In the genomic region with DNA sequence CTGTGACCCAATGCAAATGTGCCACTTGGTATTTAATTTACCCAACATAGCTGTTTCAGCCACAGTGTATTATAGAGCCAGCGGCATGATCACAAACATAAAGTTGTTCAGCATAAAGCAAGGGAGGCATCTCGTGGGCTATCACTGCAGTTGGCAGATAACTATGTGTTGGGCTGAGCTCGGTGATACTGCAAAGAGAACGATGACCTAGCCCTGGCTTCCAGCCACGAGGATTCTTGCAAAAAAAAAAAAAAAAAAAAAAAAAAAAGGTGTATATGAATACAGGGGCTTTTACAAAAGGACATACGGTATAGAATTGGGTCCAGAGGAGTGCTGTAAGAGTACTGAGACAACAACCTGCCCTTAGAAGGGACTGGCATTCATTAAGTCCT, we compare ENCODE assay signal across 10 mouse cellular contexts. TPM values are rescaled to one million over a fixed set of nuclear protein-coding genes. Genes with fewer than 3 reads are reported as not detected.
A peak's percentile ranks its signal among the peaks of the same experiment; 100 is the strongest.
DNase-seq lines count a peak whose midpoint lies in the region; ATAC-seq and TF ChIP-seq lines count a peak whose summit lies in the region.
"Had no signal": no experiment of that assay in that cellular context is flagged by ENCODE, and none has a peak within 500 bp of the region (broad histone marks: within the 10 kb centered on the region; RNA-seq: fewer than 3 reads in every experiment).

No protein-coding gene starts in this region.

- no peak overlapping the region for H3K4me3 ChIP-seq in heart, embryonic 14.5 days (ENCODE audit: control insufficient read depth in 1 of 2, insufficient read depth in 1 of 2, low read depth in 1 of 2, low read length in 2 of 2)
- no peak overlapping the region for H3K4me3 ChIP-seq in lung, embryonic 14.5 days (ENCODE audit: low read depth, low read length)
- no peak overlapping the region for H3K4me3 ChIP-seq in forebrain, embryonic 14.5 days (ENCODE audit: low read depth, low read length)
- no peak overlapping the region for H3K4me3 ChIP-seq in midbrain, embryonic 14.5 days (replicated peaks; ENCODE audit: low read depth, low read length)

- ATAC-seq in heart, embryonic 14.5 days (ENCODE audit: insufficient number of reproducible peaks, insufficient read depth, low FRiP score, low read depth) = no peak
- no peak for ATAC-seq in lung, embryonic 14.5 days (ENCODE audit: insufficient read depth)
- no peak for ATAC-seq in forebrain, embryonic 14.5 days
- ATAC-seq in midbrain, embryonic 14.5 days (ENCODE audit: low FRiP score, low TSS enrichment) = no peak

- no peak for DNase-seq in heart, adult 11 months
- no peak for DNase-seq in lung, embryonic 14.5 days
- no peak for DNase-seq in lung, postnatal 4 days
- DNase-seq in forebrain, embryonic 14.5 days (ENCODE audit: low spot score) = no peak
- no peak for DNase-seq in midbrain, embryonic 14.5 days
- no peak for DNase-seq in adrenal gland, adult 18-20 months (ENCODE audit: low spot score in 2 of 2)
- no peak for DNase-seq in right cerebral cortex, adult 18-20 months
- DNase-seq: thymus, postnatal 4 days had no signal

- no peaks in the 10 kb centered on the region for H3K9me3 ChIP-seq in heart, embryonic 14.5 days (ENCODE audit: control insufficient read depth, low read length)
- H3K9me3 ChIP-seq in lung, embryonic 14.5 days (ENCODE audit: low read depth, low read length) = no peaks in the 10 kb centered on the region
- no peaks in the 10 kb centered on the region for H3K9me3 ChIP-seq in forebrain, embryonic 14.5 days (replicated peaks; ENCODE audit: control insufficient read depth, low read length)
- no peaks in the 10 kb centered on the region for H3K9me3 ChIP-seq in midbrain, embryonic 14.5 days (ENCODE audit: control insufficient read depth, low read length)

- WGBS in heart, embryonic 14.5 days = 31% methylated on average over 6 of the region's 6 CpGs
- WGBS in lung, embryonic 14.5 days = 35% methylated on average over 6 of the region's 6 CpGs
- 33% methylated on average over 6 of the region's 6 CpGs for whole genome bisulfite sequencing in forebrain, embryonic 14.5 days
- 31% methylated on average over 6 of the region's 6 CpGs for WGBS in midbrain, embryonic 14.5 days

- H3K9ac ChIP-seq in heart, embryonic 14.5 days (ENCODE audit: low read length) = no peak overlapping the region
- no peak overlapping the region for H3K9ac ChIP-seq in lung, embryonic 14.5 days
- peak overlapping the region; percentile 35; the same call in 1 of the 2 replicates for H3K9ac ChIP-seq in forebrain, embryonic 14.5 days (ENCODE audit: low read length)
- H3K9ac ChIP-seq in midbrain, embryonic 14.5 days (replicated peaks; ENCODE audit: low read length) = no peak overlapping the region
- H3K9ac ChIP-seq: liver, embryonic 14.5 days had no signal

- TF ChIP-seq CTCF in lung, embryonic 14.5 days (IDR thresholded peaks at IDR 0.05; ENCODE audit: low read depth) = no peak

- H3K4me1 ChIP-seq in heart, embryonic 14.5 days (ENCODE audit: control insufficient read depth in 2 of 2, insufficient read depth in 2 of 2, low read length in 2 of 2) = peaks cover 10 to 15% of the 10 kb centered on the region in 2 experiments
- H3K4me1 ChIP-seq in lung, embryonic 14.5 days (ENCODE audit: insufficient read depth) = no peaks in the 10 kb centered on the region
- peaks cover 4% of the 10 kb centered on the region; the same call in 1 of the 2 replicates for H3K4me1 ChIP-seq in forebrain, embryonic 14.5 days (ENCODE audit: control insufficient read depth, insufficient read depth, low read length)
- H3K4me1 ChIP-seq in midbrain, embryonic 14.5 days (ENCODE audit: control insufficient read depth, insufficient read depth, low read length) = 0 out of 2 replicates have a peak, but pooled peaks cover 11% of the 10 kb centered on the region

- peak overlapping the region; percentile 52 for H3K4me2 ChIP-seq in heart, embryonic 14.5 days (ENCODE audit: low read length)
- H3K4me2 ChIP-seq in lung, embryonic 14.5 days = peak overlapping the region; percentile 41
- H3K4me2 ChIP-seq in forebrain, embryonic 14.5 days (ENCODE audit: low read length) = peak overlapping the region; percentile 32; the same call in 1 of the 2 replicates
- H3K4me2 ChIP-seq in midbrain, embryonic 14.5 days (ENCODE audit: low read length) = peak overlapping the region; percentile 40

- H3K27ac ChIP-seq in heart, embryonic 14.5 days (replicated peaks in 1 of 2; ENCODE audit: control insufficient read depth in 1 of 2, insufficient read depth in 1 of 2, low read depth in 2 of 2, low read length in 2 of 2) = no peak overlapping the region
- H3K27ac ChIP-seq in lung, embryonic 14.5 days (ENCODE audit: low read depth) = no peak overlapping the region
- no peak overlapping the region for H3K27ac ChIP-seq in forebrain, embryonic 14.5 days (ENCODE audit: low read depth, low read length)
- H3K27ac ChIP-seq in midbrain, embryonic 14.5 days (replicated peaks; ENCODE audit: low read depth, low read length) = no peak overlapping the region
- H3K27ac ChIP-seq: liver, embryonic 14.5 days had no signal

- no peaks in the 10 kb centered on the region for H3K36me3 ChIP-seq in heart, embryonic 14.5 days (ENCODE audit: control insufficient read depth, insufficient read depth, low read length)
- H3K36me3 ChIP-seq in lung, embryonic 14.5 days (ENCODE audit: insufficient read depth) = no peaks in the 10 kb centered on the region
- H3K36me3 ChIP-seq in forebrain, embryonic 14.5 days (ENCODE audit: control insufficient read depth, insufficient read depth, low read length) = no peaks in the 10 kb centered on the region
- no peaks in the 10 kb centered on the region for H3K36me3 ChIP-seq in midbrain, embryonic 14.5 days (ENCODE audit: control insufficient read depth, insufficient read depth, low read length)

- no peaks in the 10 kb centered on the region for H3K27me3 ChIP-seq in heart, embryonic 14.5 days (ENCODE audit: control insufficient read depth, insufficient read depth, low read length)
- H3K27me3 ChIP-seq in lung, embryonic 14.5 days (ENCODE audit: insufficient read depth, low read length) = no peaks in the 10 kb centered on the region
- H3K27me3 ChIP-seq in forebrain, embryonic 14.5 days (replicated peaks; ENCODE audit: control insufficient read depth, insufficient read depth, low read length) = no peaks in the 10 kb centered on the region
- H3K27me3 ChIP-seq in midbrain, embryonic 14.5 days (ENCODE audit: control insufficient read depth, insufficient read depth, low read length) = no peaks in the 10 kb centered on the region

RNA-seq across cellular contexts. Expression of gene Tgfa, which starts 15.0 kb away (rescaled TPM):
- polyA plus RNA-seq in heart, embryonic 14.5 days (2014; fragmentation: Nextera tagmentation; extraction: Ambion mirVana) = 4.2 and 4.5 TPM in 2 replicates
- polyA plus RNA-seq in lung, embryonic 14.5 days (2014; fragmentation: Nextera tagmentation; extraction: Ambion mirVana) = 4.4 and 4.9 TPM in 2 replicates
- 7.5 and 12.0 TPM in 2 replicates for polyA plus RNA-seq in forebrain, embryonic 14.5 days (2014; fragmentation: Nextera tagmentation; extraction: Ambion mirVana)
- 8.6 and 9.7 TPM in 2 replicates for polyA plus RNA-seq in midbrain, embryonic 14.5 days (2014; fragmentation: Nextera tagmentation; extraction: Ambion mirVana)
- total RNA-seq in adrenal gland, adult 18-20 months (2021) = 10 to 100 TPM in 1 of 2 experiments, 1 to 10 TPM in 1; 5.1 to 14.0 TPM
